Mouse (Mus musculus) testis, adult 2 months (tissue): ENCODE results near the gene Rag2.

Experiments used
- CTCF ChIP-seq: fragments of 200-500 bp; IDR thresholded peaks from 2 replicates; pipeline ENCODE4 v1.5.1; 2012; ENCODE audit warnings: low read depth, mild to moderate bottlenecking, inconsistent platforms, low read length, moderate library complexity; ENCODE audit not compliant: control insufficient read depth, insufficient read depth, insufficient replicate concordance
- POLR2A ChIP-seq: fragments of 200-500 bp; IDR thresholded peaks from 2 replicates; pipeline ENCODE4 v1.6.1; 2012; ENCODE audit warnings: low read depth, mild to moderate bottlenecking, inconsistent platforms, low read length, moderate library complexity; ENCODE audit not compliant: control insufficient read depth

- TF ChIP-seq CTCF (no peak), POLR2A (no peak)
Observed at GRCm38 (mm10) chr2:101638979-101639839, 14.7 kb downstream of the Rag2 start.
